Mouse (Mus musculus) CH12.LX (cell line): ENCODE measurements around the gene Trim41. TPM values are rescaled to one million over a fixed set of nuclear protein-coding genes. Genes with fewer than 3 reads are reported as not detected.

Experiments
- DNase-seq: peaks from one replicate; pipeline ENCODE4 v3.0.0-alpha.2; 2013; ENCODE audit errors: extremely low read depth
- H3K27ac ChIP-seq: 2 replicates; pipeline ENCODE4 v1.5.1; 2012; ENCODE audit warnings: low read depth, mild to moderate bottlenecking, control low read depth, moderate library complexity; ENCODE audit not compliant: insufficient read depth
- H3K27me3 ChIP-seq: replicated peaks from 2 replicates; pipeline ENCODE3; 2012; ENCODE audit warnings: inconsistent platforms
- H3K36me3 ChIP-seq, 2 experiments: replicated peaks in 1 of 2; 2 replicates each; pipeline versions ENCODE3 to v1.6.1; 2012; ENCODE audit warnings: inconsistent platforms in 1 of 2, low read length in 1 of 2, mild to moderate bottlenecking in 1 of 2, mixed read lengths in 1 of 2, moderate library complexity in 1 of 2; ENCODE audit not compliant: control insufficient read depth in 1 of 2, insufficient read depth in 1 of 2
- H3K4me1 ChIP-seq, 2 experiments: 2 replicates each; pipeline ENCODE4 v1.6.1; 2012; ENCODE audit warnings: inconsistent platforms in 1 of 2, moderate library complexity in 1 of 2; ENCODE audit not compliant: insufficient read depth in 2 of 2, control insufficient read depth in 1 of 2
- H3K4me2 ChIP-seq: 2 replicates; pipeline ENCODE4 v1.6.1; 2012; ENCODE audit warnings: low read depth, mild to moderate bottlenecking, control low read depth; ENCODE audit not compliant: poor library complexity, insufficient read depth, severe bottlenecking
- H3K4me3 ChIP-seq, 3 experiments: fragments of 150-350 bp in 1 of 3; sonication (generic) in 1 of 3; replicated peaks in 1 of 3; 2 replicates each; pipeline versions ENCODE3 to v1.5.1; 2011 to 2012; ENCODE audit warnings: low read depth in 2 of 3, low read length in 2 of 3, mild to moderate bottlenecking in 2 of 3, moderate library complexity in 2 of 3, control low read depth in 1 of 3, improper control_type of control experiment in 1 of 3, inconsistent platforms in 1 of 3, mixed read lengths in 1 of 3; ENCODE audit not compliant: poor library complexity in 1 of 3
- H3K79me2 ChIP-seq: replicated peaks from 2 replicates; pipeline ENCODE4 v1.6.1; 2012; ENCODE audit warnings: mild to moderate bottlenecking, moderate library complexity; ENCODE audit not compliant: control insufficient read depth, poor library complexity, insufficient read depth, severe bottlenecking; ENCODE audit errors: extremely low read depth
- H3K9ac ChIP-seq: 2 replicates; pipeline ENCODE4 v1.6.1; 2012; ENCODE audit warnings: low read depth, mild to moderate bottlenecking, control low read depth, moderate library complexity; ENCODE audit not compliant: insufficient read depth
- H3K9me3 ChIP-seq: replicated peaks from 2 replicates; pipeline ENCODE3; 2012; ENCODE audit warnings: low read length, inconsistent platforms, mixed read lengths
- BHLHE40 ChIP-seq: IDR thresholded peaks from 2 replicates; pipeline ENCODE4 v1.6.1; 2011; ENCODE audit warnings: mild to moderate bottlenecking, low read depth, low read length, improper control_type of control experiment
- CHD2 ChIP-seq: IDR thresholded peaks from 2 replicates; pipeline ENCODE4 v1.6.1; 2011; ENCODE audit warnings: low read length, improper control_type of control experiment
- CTCF ChIP-seq, 2 experiments: IDR thresholded peaks in 1 of 2; conservative IDR thresholded peaks in 1 of 2; 2 replicates each; pipeline ENCODE4 v1.5.1; 2011 to 2012; ENCODE audit warnings: low read depth in 2 of 2, low read length in 2 of 2, improper control_type of control experiment in 1 of 2, inconsistent platforms in 1 of 2, mild to moderate bottlenecking in 1 of 2, moderate library complexity in 1 of 2
- E2F4 ChIP-seq: IDR thresholded peaks from 2 replicates; pipeline ENCODE4 v1.6.1; 2011; ENCODE audit warnings: low read depth, low read length, improper control_type of control experiment; ENCODE audit not compliant: insufficient replicate concordance
- ETS1 ChIP-seq: conservative IDR thresholded peaks from 2 replicates; pipeline ENCODE4 v1.6.1; 2012; ENCODE audit warnings: low read depth, mild to moderate bottlenecking, inconsistent platforms, low read length, improper control_type of control experiment, moderate library complexity
- JUN ChIP-seq: IDR thresholded peaks from 2 replicates; pipeline ENCODE4 v1.6.1; 2011; ENCODE audit warnings: low read depth, mild to moderate bottlenecking, low read length, improper control_type of control experiment, moderate library complexity; ENCODE audit not compliant: insufficient read depth
- MAFK ChIP-seq: IDR thresholded peaks from 2 replicates; pipeline ENCODE4 v1.6.1; 2011; ENCODE audit warnings: low read length, improper control_type of control experiment; ENCODE audit not compliant: insufficient replicate concordance
- MAZ ChIP-seq: IDR thresholded peaks from 2 replicates; pipeline ENCODE4 v1.6.1; 2012; ENCODE audit warnings: low read depth, mild to moderate bottlenecking, inconsistent platforms, low read length, improper control_type of control experiment, moderate library complexity
- MEF2A ChIP-seq: IDR thresholded peaks from 2 replicates; pipeline ENCODE4 v1.6.1; 2014; ENCODE audit warnings: low read depth, mild to moderate bottlenecking, inconsistent platforms, low read length, improper control_type of control experiment, borderline replicate concordance
- MYC ChIP-seq: IDR thresholded peaks from 2 replicates; pipeline ENCODE4 v1.6.1; 2011; ENCODE audit warnings: low read depth, mild to moderate bottlenecking, improper control_type of control experiment, low read length
- NELFE ChIP-seq: IDR thresholded peaks from 2 replicates; pipeline ENCODE4 v1.6.1; 2011; ENCODE audit warnings: low read depth, low read length, improper control_type of control experiment
- POLR2AphosphoS2 ChIP-seq: IDR thresholded peaks from 2 replicates; pipeline ENCODE4 v1.6.1; 2011; ENCODE audit warnings: low read depth, low read length, improper control_type of control experiment
- RAD21 ChIP-seq: IDR thresholded peaks from 2 replicates; pipeline ENCODE4 v1.6.1; 2011; ENCODE audit warnings: low read depth, mild to moderate bottlenecking, low read length, improper control_type of control experiment, moderate library complexity
- RCOR1 ChIP-seq: conservative IDR thresholded peaks from 2 replicates; pipeline ENCODE4 v1.6.1; 2012; ENCODE audit warnings: low read depth, mild to moderate bottlenecking, inconsistent platforms, low read length, improper control_type of control experiment
- TBP ChIP-seq: conservative IDR thresholded peaks from 2 replicates; pipeline ENCODE4 v1.6.1; 2011; ENCODE audit warnings: low read depth, low read length, improper control_type of control experiment
- TCF12 ChIP-seq: IDR thresholded peaks from 2 replicates; pipeline ENCODE4 v1.6.1; 2014; ENCODE audit warnings: low read depth, mild to moderate bottlenecking, inconsistent platforms, low read length, improper control_type of control experiment
- UBTF ChIP-seq: IDR thresholded peaks from 2 replicates; pipeline ENCODE4 v1.6.1; 2012; ENCODE audit warnings: low read depth, mild to moderate bottlenecking, inconsistent platforms, low read length, improper control_type of control experiment, moderate library complexity
- USF1 ChIP-seq: IDR thresholded peaks from 2 replicates; pipeline ENCODE4 v1.6.1; 2014; ENCODE audit warnings: low read depth, mild to moderate bottlenecking, inconsistent platforms, low read length, improper control_type of control experiment
- USF2 ChIP-seq: conservative IDR thresholded peaks from 2 replicates; pipeline ENCODE4 v1.6.1; 2011; ENCODE audit warnings: low read depth, low read length, improper control_type of control experiment
- ZC3H11A ChIP-seq: IDR thresholded peaks from 2 replicates; pipeline ENCODE4 v1.6.1; 2012; ENCODE audit warnings: low read depth, mild to moderate bottlenecking, inconsistent platforms, low read length, improper control_type of control experiment
- ZKSCAN1 ChIP-seq: IDR thresholded peaks from 2 replicates; pipeline ENCODE4 v1.6.1; 2012; ENCODE audit warnings: low read depth, inconsistent platforms, low read length, improper control_type of control experiment, borderline replicate concordance
- ZMIZ1 ChIP-seq: IDR thresholded peaks from 2 replicates; pipeline ENCODE4 v1.6.1; 2012; ENCODE audit warnings: low read depth, mild to moderate bottlenecking, inconsistent platforms, low read length, improper control_type of control experiment
- ZNF384 ChIP-seq: IDR thresholded peaks from 2 replicates; pipeline ENCODE4 v1.6.1; 2012; ENCODE audit warnings: low read depth, low read length, improper control_type of control experiment, inconsistent platforms
- dilution Hi-C: fragments of 300-500 bp; cut with MboI; formaldehyde crosslinking; loops from 2 replicates; pipeline ENCODE4 v1.14.3; 2020; ENCODE audit warnings: low sequenced_read_pairs; ENCODE audit not compliant: extremely low pct_unique_long_range_greater_than_20kb, extremely low pct_ligation_motif_present
- in situ Hi-C: fragments of 300-500 bp; cut with MboI; formaldehyde crosslinking; loops from 3 replicates; pipeline ENCODE4 v1.14.3; 2019; ENCODE audit warnings: low sequenced_read_pairs, low pct_ligation_motif_present, low pct_unique_long_range_greater_than_20kb, mixed read lengths
- polyA plus RNA-seq: library from polyadenylated mRNA; unstranded; fragments of >175 nt; gene quantifications from 2 replicates; pipeline ENCODE4 v1.2.1, GENCODE M21; 2012; ENCODE audit warnings: low read depth; ENCODE audit not compliant: insufficient read length
- total RNA-seq, 2 experiments: library from RNA; depleted of rRNA; stranded (reverse); fragments of 300-350 nt in 1 of 2; fragments of >200 nt in 1 of 2; gene quantifications; 2 replicates each; pipeline ENCODE4 v1.2.3; 2012 to 2014

Trim41 gene
- total and polyA plus RNA-seq, 3 experiments: 18.8 to 51.6 (median 36.0) TPM

DNA sequence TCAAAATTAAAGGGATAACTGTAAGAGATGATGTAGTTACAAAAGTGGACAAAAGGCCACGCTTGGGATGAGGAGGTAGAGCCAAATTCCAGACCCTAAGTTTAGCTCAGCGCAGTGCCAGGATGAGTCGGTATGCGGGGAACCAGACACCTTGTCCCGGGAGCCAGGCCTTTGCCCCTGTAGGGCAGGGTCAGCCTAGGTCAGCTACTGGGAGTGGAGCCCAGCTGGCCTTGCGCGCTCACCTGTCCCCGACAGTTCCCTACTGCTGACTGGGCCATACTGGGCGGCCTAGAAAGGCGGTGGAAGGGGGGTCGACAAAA, 19.8 kb upstream of the Trim41 start:
- Histone ChIP-seq H3K4me2 (peak overlapping the region; percentile 50), H3K27ac (peak overlapping the region; percentile 95), H3K27me3 (peaks cover 8% of the 10 kb centered on the region), H3K9ac (peak overlapping the region; percentile 78), H3K36me3 (peaks cover 3% of the 10 kb centered on the region in 2 experiments), H3K4me1 (peaks cover 24 to 68% of the 10 kb centered on the region in 2 experiments), H3K79me2 (no peaks in the 10 kb centered on the region), H3K9me3 (no peaks in the 10 kb centered on the region), H3K4me3 (peak overlapping the region; percentile 66 to 89 (median 74))
- dilution Hi-C loops: no loop called here
- no peak for TF ChIP-seq CTCF (conservative IDR thresholded peaks at IDR 0.05 in 1 of 2, IDR thresholded peaks at IDR 0.05 in 1 of 2; ENCODE audit: low read depth in 2 of 2, low read length in 2 of 2)
- TF ChIP-seq JUN: no peak
- TF ChIP-seq MAZ: no peak
- no peak for TF ChIP-seq MYC
- TF ChIP-seq ZC3H11A: no peak
- no peak for TF ChIP-seq ZKSCAN1
- TF ChIP-seq ZMIZ1: no peak
- no peak for TF ChIP-seq ZNF384
- TF ChIP-seq ETS1: no peak
- no peak for TF ChIP-seq MEF2A
- TF ChIP-seq UBTF: no peak
- TF ChIP-seq POLR2AphosphoS2: no peak
- TF ChIP-seq E2F4: no peak
- no peak for TF ChIP-seq USF2
- no peak for TF ChIP-seq NELFE
- TF ChIP-seq USF1: no peak
- no peak for TF ChIP-seq RAD21
- DNase-seq: no peak
- in situ Hi-C loops: no loop called here

DNA sequence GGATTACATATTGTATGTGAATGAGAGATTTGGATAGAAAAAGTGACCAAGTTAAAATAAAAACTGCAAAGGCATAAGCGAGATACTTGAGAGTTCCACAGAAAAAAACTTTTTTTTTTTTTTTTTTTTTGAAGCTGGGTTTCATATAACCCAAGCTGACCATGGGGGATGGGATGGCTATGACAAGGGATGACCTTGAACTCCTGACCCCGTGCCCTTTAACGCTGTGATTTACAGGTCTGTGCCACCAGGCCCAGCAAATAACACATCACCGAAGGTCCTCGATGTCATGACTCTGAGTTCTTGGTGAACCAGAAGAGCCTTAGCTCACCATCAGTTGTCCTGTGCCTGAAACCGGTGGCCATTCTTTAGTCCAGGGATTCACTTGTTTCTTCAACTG, 18.8 kb upstream of the Trim41 start:
- in situ Hi-C loops: no loop called here
- Histone ChIP-seq H3K4me2 (no peak overlapping the region), H3K27ac (no peak overlapping the region), H3K27me3 (peaks cover 8% of the 10 kb centered on the region), H3K9ac (no peak overlapping the region), H3K4me1 (peaks cover 22 to 59% of the 10 kb centered on the region in 2 experiments), H3K9me3 (no peaks in the 10 kb centered on the region), H3K4me3 (no peak overlapping the region), H3K36me3 (peaks cover 3% of the 10 kb centered on the region in 2 experiments), H3K79me2 (no peaks in the 10 kb centered on the region)
- DNase-seq: peak; percentile 53
- dilution Hi-C loops: no loop called here
- TF ChIP-seq MYC: 0 out of 2 replicates have a peak, but pooled peaks have one; percentile 34
- peak; percentile 97 for TF ChIP-seq TBP
- no peak; the same call in 1 of the 2 replicates for TF ChIP-seq TCF12
- TF ChIP-seq ZMIZ1: no peak
- no peak for TF ChIP-seq BHLHE40
- no peak for TF ChIP-seq USF2
- TF ChIP-seq POLR2AphosphoS2: no peak
- TF ChIP-seq ETS1: no peak
- peak; percentile 92 for TF ChIP-seq ZNF384
- no peak for TF ChIP-seq MAFK
- peak; percentile 61; the same call in 1 of the 2 replicates for TF ChIP-seq CHD2
- no peak for TF ChIP-seq RCOR1
